Comparison of ENCODE assay signal across 12 mouse cellular contexts in genomic region chr8:115874789-115875188, GRCm38 (mm10).
A peak's percentile ranks its signal among the peaks of the same experiment; 100 is the strongest.
DNase-seq lines count a peak whose midpoint lies in the region; ATAC-seq lines count a peak whose summit lies in the region.
"Had no signal": no experiment of that assay in that cellular context is flagged by ENCODE, and none has a peak within 500 bp of the region (broad histone marks: within the 10 kb centered on the region; RNA-seq: fewer than 3 reads in every experiment).

No protein-coding gene starts in this region.

- H3K9me3 ChIP-seq in heart, embryonic 11.5 days (replicated peaks; ENCODE audit: control insufficient read depth, low read length) = no peaks in the 10 kb centered on the region
- no peaks in the 10 kb centered on the region for H3K9me3 ChIP-seq in lung, embryonic 16.5 days (ENCODE audit: control insufficient read depth, low read length)

- H3K4me3 ChIP-seq in heart, embryonic 11.5 days (ENCODE audit: low read depth, low read length) = no peak overlapping the region
- H3K4me3 ChIP-seq in lung, embryonic 16.5 days (ENCODE audit: low read length) = no peak overlapping the region

- WGBS in heart, embryonic 11.5 days (ENCODE audit: insufficient replicate concordance) = 78% methylated on average over 7 of the region's 7 CpGs
- 21% methylated on average over 7 of the region's 7 CpGs for WGBS in lung, embryonic 16.5 days

- H3K36me3 ChIP-seq in heart, embryonic 11.5 days (ENCODE audit: control insufficient read depth, insufficient read depth, low read length) = no peaks in the 10 kb centered on the region
- H3K36me3 ChIP-seq in lung, embryonic 16.5 days (ENCODE audit: control insufficient read depth, insufficient read depth, low read length) = no peaks in the 10 kb centered on the region

- no peaks in the 10 kb centered on the region for H3K4me1 ChIP-seq in heart, embryonic 11.5 days (ENCODE audit: control insufficient read depth, insufficient read depth, low read length)
- H3K4me1 ChIP-seq in lung, embryonic 16.5 days (replicated peaks; ENCODE audit: control insufficient read depth, insufficient read depth, low read length) = peaks cover 5% of the 10 kb centered on the region

- H3K9ac ChIP-seq in heart, embryonic 11.5 days (ENCODE audit: low read depth, low read length) = no peak overlapping the region
- H3K9ac ChIP-seq in lung, embryonic 16.5 days (ENCODE audit: low read length) = no peak overlapping the region

- H3K4me2 ChIP-seq in heart, embryonic 11.5 days = no peak overlapping the region
- no peak overlapping the region for H3K4me2 ChIP-seq in lung, embryonic 16.5 days (ENCODE audit: low read depth, low read length)

- H3K27ac ChIP-seq in heart, embryonic 11.5 days (ENCODE audit: low read depth, low read length) = no peak overlapping the region
- no peak overlapping the region; the same call in 1 of the 2 replicates for H3K27ac ChIP-seq in lung, embryonic 16.5 days (ENCODE audit: low read length)

- ATAC-seq in heart, embryonic 11.5 days (replicated peaks; ENCODE audit: insufficient number of reproducible peaks, low FRiP score, low TSS enrichment) = no peak
- peak; percentile 72 for ATAC-seq in lung, embryonic 16.5 days (ENCODE audit: low read depth)

- H3K27me3 ChIP-seq in heart, embryonic 11.5 days (ENCODE audit: control insufficient read depth, insufficient read depth, low read length) = no peaks in the 10 kb centered on the region
- H3K27me3 ChIP-seq in lung, embryonic 16.5 days (ENCODE audit: control insufficient read depth, insufficient read depth, low read depth, low read length) = no peaks in the 10 kb centered on the region
- H3K27me3 ChIP-seq: CH12.LX had no signal

- peak; percentile 69 for DNase-seq in heart, adult 11 months
- peak; percentile 56 for DNase-seq in urinary bladder, postnatal 14 days (ENCODE audit: low spot score)
- DNase-seq in urinary bladder, postnatal 25 days (ENCODE audit: low spot score) = no peak
- DNase-seq in adrenal gland, adult 18-20 months (ENCODE audit: low spot score in 2 of 2) = no peak
- no peak for DNase-seq in embryo, embryonic 11 days
- DNase-seq in layer of hippocampus, adult 9-11 months = no peak
- DNase-seq: adrenal gland, postnatal 14 days; heart, postnatal 36 days; thymus, postnatal 25 days had no signal

Comparison
In these comparisons a context has a peak if more than half of its experiments do, and no peak if none do; other contexts are left out.
1. DNase-seq: peak in heart, adult 11 months (single experiment) and urinary bladder, postnatal 14 days (single experiment); none in urinary bladder, postnatal 25 days (single experiment), adrenal gland, adult 18-20 months (0 of 2), embryo, embryonic 11 days (single experiment) and layer of hippocampus, adult 9-11 months (single experiment).